In genomic region chr14:21678509-21679285, GRCm38 (mm10) we compare ENCODE assay signal across 8 mouse cellular contexts. TPM values are rescaled to one million over a fixed set of nuclear protein-coding genes. Genes with fewer than 3 reads are reported as not detected.
DNase-seq lines count a peak whose midpoint lies in the region; ATAC-seq and TF ChIP-seq lines count a peak whose summit lies in the region.

No protein-coding gene starts in this region.

- WGBS in midbrain, embryonic 10.5 days = 43% methylated on average over 7 of the region's 7 CpGs
- WGBS in midbrain, embryonic 13.5 days = 37% methylated on average over 7 of the region's 7 CpGs
- WGBS in liver, postnatal 0 days (ENCODE audit: insufficient replicate concordance) = 30% methylated on average over 7 of the region's 7 CpGs

- DNase-seq in CD4-positive, CD25-positive, alpha-beta regulatory T cell, adult 2 months (ENCODE audit: low read depth, low spot score) = peak; percentile 74
- peak; percentile 62 for DNase-seq in midbrain, embryonic 10.5 days (ENCODE audit: low spot score)
- DNase-seq in brain, embryonic 14.5 days (ENCODE audit: low read depth) = peak; percentile 60
- DNase-seq in heart, postnatal 14 days = peak; percentile 64 to 73
- peak; percentile 76 for DNase-seq in liver, postnatal 0 days
- peak; percentile 54 to 84 for DNase-seq in spleen, postnatal 4 days (ENCODE audit: low spot score in 2 of 2)

- no peak overlapping the region for H3K9ac ChIP-seq in midbrain, embryonic 13.5 days (replicated peaks)
- no peak overlapping the region for H3K9ac ChIP-seq in liver, postnatal 0 days (replicated peaks)

- no peak overlapping the region for H3K4me3 ChIP-seq in midbrain, embryonic 10.5 days
- H3K4me3 ChIP-seq in midbrain, embryonic 13.5 days (replicated peaks) = no peak overlapping the region
- H3K4me3 ChIP-seq in liver, postnatal 0 days (ENCODE audit: low read depth, low read length) = no peak overlapping the region

- H3K4me1 ChIP-seq in midbrain, embryonic 10.5 days = peaks cover 34% of the 10 kb centered on the region
- peaks cover 21% of the 10 kb centered on the region for H3K4me1 ChIP-seq in midbrain, embryonic 13.5 days (replicated peaks)
- peaks cover 8% of the 10 kb centered on the region; the same call in 1 of the 2 replicates for H3K4me1 ChIP-seq in liver, postnatal 0 days (ENCODE audit: insufficient read depth)

- no peaks in the 10 kb centered on the region for H3K36me3 ChIP-seq in midbrain, embryonic 10.5 days
- no peaks in the 10 kb centered on the region for H3K36me3 ChIP-seq in midbrain, embryonic 13.5 days
- H3K36me3 ChIP-seq in liver, postnatal 0 days (replicated peaks; ENCODE audit: insufficient read depth, low read length) = no peaks in the 10 kb centered on the region

- H3K4me2 ChIP-seq in midbrain, embryonic 13.5 days (replicated peaks) = no peak overlapping the region
- no peak overlapping the region for H3K4me2 ChIP-seq in liver, postnatal 0 days (ENCODE audit: low read depth, low read length)

- no peak for ATAC-seq in CD4-positive, CD25-positive, alpha-beta regulatory T cell, adult 4 months
- no peak for ATAC-seq in midbrain, embryonic 13.5 days
- ATAC-seq in liver, postnatal 0 days = peak; percentile 50; the same call in 1 of the 2 replicates

- TF ChIP-seq EP300 in liver, postnatal 0 days (IDR thresholded peaks at IDR 0.05; ENCODE audit: low read depth) = no peak

- intact Hi-C loops in heart, postnatal 14 days (cut with DNase I) = loop anchor here (1.0 kb wide), 1 partner anchor 64 kb away; no protein-coding TSS in a partner anchor

- TF ChIP-seq CTCF in brain, embryonic 14.5 days (IDR thresholded peaks at IDR 0.05; ENCODE audit: borderline replicate concordance, extremely low read depth, insufficient read depth, insufficient read length) = peak; percentile 73
- TF ChIP-seq CTCF in liver, postnatal 0 days (IDR thresholded peaks at IDR 0.05; ENCODE audit: low read depth) = peak; percentile 82

- no peaks in the 10 kb centered on the region for H3K9me3 ChIP-seq in midbrain, embryonic 10.5 days (replicated peaks)
- no peaks in the 10 kb centered on the region for H3K9me3 ChIP-seq in midbrain, embryonic 13.5 days
- H3K9me3 ChIP-seq in liver, postnatal 0 days (ENCODE audit: low read length) = no peaks in the 10 kb centered on the region

- no peaks in the 10 kb centered on the region for H3K27me3 ChIP-seq in midbrain, embryonic 10.5 days (ENCODE audit: low read depth, poor library complexity, severe bottlenecking)
- no peaks in the 10 kb centered on the region for H3K27me3 ChIP-seq in midbrain, embryonic 13.5 days
- no peaks in the 10 kb centered on the region for H3K27me3 ChIP-seq in liver, postnatal 0 days (ENCODE audit: insufficient read depth, low read length)

- TF ChIP-seq POLR2A in brain, embryonic 14.5 days (IDR thresholded peaks at IDR 0.05; ENCODE audit: borderline replicate concordance, extremely low read depth, insufficient read depth, insufficient read length, poor library complexity, severe bottlenecking) = no peak

- no peak overlapping the region for H3K27ac ChIP-seq in midbrain, embryonic 10.5 days (replicated peaks)
- H3K27ac ChIP-seq in midbrain, embryonic 13.5 days = no peak overlapping the region
- no peak overlapping the region for H3K27ac ChIP-seq in liver, postnatal 0 days (ENCODE audit: low read depth)

RNA-seq across cellular contexts. Expression of gene Dupd1, which starts 35.7 kb away (rescaled TPM):
- not detected for polyA plus RNA-seq in CD4-positive, CD25-positive, alpha-beta regulatory T cell, adult 4 months (2017; shearing (Covaris generic))
- not detected in 2 replicates for polyA plus RNA-seq in midbrain, embryonic 10.5 days (2016; fragmentation: Nextera tagmentation; extraction: Ambion mirVana)
- 0.13 and 0.18 TPM in 2 replicates for polyA plus RNA-seq in midbrain, embryonic 13.5 days (2015; fragmentation: Nextera tagmentation; extraction: Ambion mirVana)
- 0.08 and 0.10 TPM in 2 replicates for polyA plus RNA-seq in brain, embryonic 14.5 days (2012; rRNA removed)
- under 1 TPM in 1 of 2 experiments, not detected in 1; 0.26 TPM for total RNA-seq in heart, postnatal 14 days (2021)
- 0.15 TPM in 1 of 2 replicates, not detected in the other for polyA plus RNA-seq in liver, postnatal 0 days (2015; fragmentation: Nextera tagmentation; extraction: Ambion mirVana)
